Mouse (Mus musculus) hindbrain, embryonic 16.5 days (tissue): ENCODE data around the gene Cyp4f14. TPM values are rescaled to one million over a fixed set of nuclear protein-coding genes. Genes with fewer than 3 reads are reported as not detected.

Experiments used
- ATAC-seq: fragments of 200-750 bp; cut with Nextera tagmentation; 2 replicates; pipeline ENCODE4 v1.8.0; 2017; ENCODE audit warnings: moderate TSS enrichment, moderate library complexity
- H3K27ac ChIP-seq: fragments of 300-500 bp; sonication (generic); 2 replicates; pipeline ENCODE4 v1.5.1; 2014; ENCODE audit warnings: low read depth, mild to moderate bottlenecking, control low read depth, low read length, moderate library complexity
- H3K27me3 ChIP-seq: fragments of 300-500 bp; sonication (generic); replicated peaks from 2 replicates; pipeline ENCODE4 v1.6.1; 2014; ENCODE audit warnings: low read length; ENCODE audit not compliant: control insufficient read depth, insufficient read depth
- H3K36me3 ChIP-seq: fragments of 300-500 bp; sonication (generic); 2 replicates; pipeline ENCODE4 v1.6.1; 2014; ENCODE audit warnings: mild to moderate bottlenecking, low read length, moderate library complexity, mixed read lengths; ENCODE audit not compliant: control insufficient read depth, insufficient read depth
- H3K4me1 ChIP-seq: fragments of 300-500 bp; sonication (generic); 2 replicates; pipeline ENCODE4 v1.6.1; 2014; ENCODE audit warnings: low read depth, low read length; ENCODE audit not compliant: control insufficient read depth, insufficient read depth
- H3K4me2 ChIP-seq: fragments of 300-500 bp; sonication (generic); 2 replicates; pipeline ENCODE4 v1.6.1; 2014; ENCODE audit warnings: mild to moderate bottlenecking, low read length, control low read depth, moderate library complexity
- H3K4me3 ChIP-seq: fragments of 300-500 bp; sonication (generic); 2 replicates; pipeline ENCODE4 v1.5.1; 2014; ENCODE audit warnings: mild to moderate bottlenecking, low read length, control low read depth, moderate library complexity
- H3K9ac ChIP-seq: fragments of 300-500 bp; sonication (generic); 2 replicates; pipeline ENCODE4 v1.6.1; 2014; ENCODE audit warnings: low read depth, mild to moderate bottlenecking, control low read depth, low read length, moderate library complexity
- H3K9me3 ChIP-seq: fragments of 300-500 bp; sonication (generic); 2 replicates; pipeline ENCODE4 v1.6.1; 2014; ENCODE audit warnings: mild to moderate bottlenecking, low read length, moderate library complexity; ENCODE audit not compliant: control insufficient read depth
- WGBS: fragments of 180-500 bp; shearing (Covaris S2); extraction: QIAGEN DNeasy Blood & Tissue Kit; methylation state at CpG from one replicate; pipeline ENCODE4 v1.1.7; 2014; 5-methylcytosine and 5-hydroxymethylcytosine counted together
- polyA plus RNA-seq: library from polyadenylated mRNA; unstranded; fragments of >200 nt; fragmentation: Nextera tagmentation; extraction: Ambion mirVana; gene quantifications from 2 replicates; pipeline ENCODE4 v1.2.1, GENCODE M21; 2015

Gene Cyp4f14
- polyA plus RNA-seq, 1 experiment from 2014 or later: not detected

DNA sequence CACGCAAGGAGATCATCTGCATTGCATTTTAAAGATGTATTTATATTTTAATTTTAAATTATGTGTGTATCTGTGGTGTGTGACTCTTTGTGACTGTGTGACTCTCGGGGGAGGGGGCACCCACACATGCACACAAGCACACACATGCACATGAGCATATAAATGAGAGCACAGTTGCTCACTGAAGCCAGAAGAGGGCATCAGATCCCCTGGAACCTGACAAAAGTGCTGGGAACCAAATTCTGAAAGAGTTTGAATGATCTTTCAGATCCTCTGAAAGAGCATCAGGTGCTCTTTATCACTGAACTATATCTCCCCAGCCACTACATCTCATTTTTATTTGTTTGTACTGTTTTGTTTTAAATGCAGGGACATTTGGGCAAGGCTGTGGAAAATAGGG, 12.7 kb downstream of the Cyp4f14 start:
- Histone ChIP-seq H3K9me3 (no peaks in the 10 kb centered on the region), H3K36me3 (no peaks in the 10 kb centered on the region), H3K9ac (no peak overlapping the region), H3K4me1 (no peaks in the 10 kb centered on the region), H3K27ac (no peak overlapping the region), H3K4me2 (no peak overlapping the region), H3K27me3 (peaks cover 2% of the 10 kb centered on the region; the same call in 1 of the 2 replicates), H3K4me3 (no peak overlapping the region)
- no peak for ATAC-seq
- 67% methylated on average over 2 of the region's 2 CpGs for WGBS

DNA sequence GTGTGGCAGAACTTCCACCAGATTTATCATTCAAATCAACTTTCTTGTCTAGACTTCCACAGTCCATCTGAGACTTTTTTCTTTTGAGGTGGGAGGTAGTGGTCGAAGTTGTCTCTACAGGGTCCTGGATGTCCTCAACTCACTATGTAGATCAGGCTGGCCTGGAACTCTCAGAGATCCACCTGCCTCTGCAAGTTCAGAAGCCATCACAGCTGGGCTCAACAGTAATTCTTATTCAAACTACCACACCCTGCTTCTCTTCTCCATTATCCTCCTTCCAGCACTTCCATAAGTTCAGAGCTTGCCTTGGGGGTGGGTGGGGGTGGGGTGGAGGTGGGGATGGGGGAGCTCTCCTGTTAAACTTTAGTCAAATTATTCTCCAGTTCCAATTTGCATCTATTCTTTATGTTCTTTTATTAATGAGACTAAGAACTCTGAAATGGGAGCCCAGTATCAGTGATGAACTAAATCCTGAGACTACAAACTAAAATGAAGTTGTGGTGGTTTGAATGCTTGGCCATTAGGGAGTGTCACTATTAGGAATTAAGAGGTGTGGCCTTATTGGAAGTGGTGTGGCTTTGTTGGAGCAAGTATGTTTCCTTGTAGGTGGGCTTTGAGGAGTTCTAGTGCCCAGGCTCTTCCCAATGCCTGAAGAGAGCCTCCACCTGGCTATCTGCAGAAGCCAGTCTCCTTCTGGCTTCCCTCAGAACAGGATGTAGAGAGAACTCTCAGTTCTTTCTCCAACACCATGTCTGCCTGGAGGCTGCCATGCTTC, 15.2 kb downstream of the Cyp4f14 start:
- no peaks in the 10 kb centered on the region for H3K36me3 ChIP-seq
- 79% methylated on average over 1 of the region's 1 CpGs for WGBS
- no peaks in the 10 kb centered on the region for H3K9me3 ChIP-seq
- H3K4me2 ChIP-seq: no peak overlapping the region
- H3K4me1 ChIP-seq: no peaks in the 10 kb centered on the region
- no peak for ATAC-seq
- no peaks in the 10 kb centered on the region for H3K27me3 ChIP-seq
- H3K27ac ChIP-seq: no peak overlapping the region
- no peak overlapping the region for H3K4me3 ChIP-seq
- H3K9ac ChIP-seq: no peak overlapping the region

DNA sequence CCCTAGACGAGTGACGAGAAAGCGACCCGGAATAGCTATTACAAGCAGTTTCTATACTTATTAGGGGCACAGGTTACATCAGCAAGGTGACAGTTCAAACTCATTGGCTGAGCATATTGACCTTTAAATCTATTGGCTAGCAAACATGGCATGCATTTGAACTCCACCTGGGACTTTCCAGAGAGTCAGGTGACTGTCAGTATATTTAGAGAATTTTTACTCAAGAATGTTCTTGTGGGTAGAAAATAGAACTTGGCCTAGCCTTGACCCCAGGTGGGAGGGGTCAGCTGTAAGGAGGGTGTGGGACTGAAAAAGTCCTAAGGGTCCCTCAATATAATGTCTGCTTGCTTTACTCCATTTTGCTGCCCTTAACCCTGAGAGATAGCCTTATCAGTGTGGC, 21.7 kb downstream of the Cyp4f14 start:
- no peak for ATAC-seq
- no peak overlapping the region for H3K9ac ChIP-seq
- peaks cover 3% of the 10 kb centered on the region for H3K4me1 ChIP-seq
- H3K36me3 ChIP-seq: no peaks in the 10 kb centered on the region
- no peak overlapping the region for H3K4me2 ChIP-seq
- 90% methylated on average over 4 of the region's 4 CpGs for WGBS
- H3K9me3 ChIP-seq: no peaks in the 10 kb centered on the region
- H3K4me3 ChIP-seq: no peak overlapping the region
- no peak overlapping the region for H3K27ac ChIP-seq
- no peaks in the 10 kb centered on the region for H3K27me3 ChIP-seq

DNA sequence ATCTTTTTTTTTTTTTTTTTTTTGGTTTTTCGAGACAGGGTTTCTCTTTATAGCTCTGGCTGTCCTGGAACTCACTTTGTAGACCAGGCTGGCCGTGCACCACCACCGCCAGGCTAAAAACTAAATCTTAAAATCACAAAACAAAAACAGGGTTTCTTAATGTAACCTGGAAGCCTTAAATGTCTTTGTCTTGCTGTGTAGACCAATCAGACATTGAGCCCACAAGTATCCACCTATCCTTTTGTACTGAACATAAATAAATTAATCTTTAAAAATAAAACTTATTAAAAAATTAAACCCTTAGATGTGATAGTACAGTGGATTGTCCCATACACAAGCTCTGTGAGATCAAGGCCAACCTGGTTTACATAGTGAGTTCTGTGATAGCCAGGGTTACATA, 23.2 kb downstream of the Cyp4f14 start:
- Histone ChIP-seq H3K36me3 (no peaks in the 10 kb centered on the region), H3K9ac (no peak overlapping the region), H3K27me3 (no peaks in the 10 kb centered on the region), H3K4me2 (no peak overlapping the region), H3K27ac (no peak overlapping the region), H3K4me1 (peaks cover 11% of the 10 kb centered on the region), H3K9me3 (no peaks in the 10 kb centered on the region), H3K4me3 (no peak overlapping the region)
- ATAC-seq: no peak
- WGBS: 89% methylated on average over 3 of the region's 3 CpGs

DNA sequence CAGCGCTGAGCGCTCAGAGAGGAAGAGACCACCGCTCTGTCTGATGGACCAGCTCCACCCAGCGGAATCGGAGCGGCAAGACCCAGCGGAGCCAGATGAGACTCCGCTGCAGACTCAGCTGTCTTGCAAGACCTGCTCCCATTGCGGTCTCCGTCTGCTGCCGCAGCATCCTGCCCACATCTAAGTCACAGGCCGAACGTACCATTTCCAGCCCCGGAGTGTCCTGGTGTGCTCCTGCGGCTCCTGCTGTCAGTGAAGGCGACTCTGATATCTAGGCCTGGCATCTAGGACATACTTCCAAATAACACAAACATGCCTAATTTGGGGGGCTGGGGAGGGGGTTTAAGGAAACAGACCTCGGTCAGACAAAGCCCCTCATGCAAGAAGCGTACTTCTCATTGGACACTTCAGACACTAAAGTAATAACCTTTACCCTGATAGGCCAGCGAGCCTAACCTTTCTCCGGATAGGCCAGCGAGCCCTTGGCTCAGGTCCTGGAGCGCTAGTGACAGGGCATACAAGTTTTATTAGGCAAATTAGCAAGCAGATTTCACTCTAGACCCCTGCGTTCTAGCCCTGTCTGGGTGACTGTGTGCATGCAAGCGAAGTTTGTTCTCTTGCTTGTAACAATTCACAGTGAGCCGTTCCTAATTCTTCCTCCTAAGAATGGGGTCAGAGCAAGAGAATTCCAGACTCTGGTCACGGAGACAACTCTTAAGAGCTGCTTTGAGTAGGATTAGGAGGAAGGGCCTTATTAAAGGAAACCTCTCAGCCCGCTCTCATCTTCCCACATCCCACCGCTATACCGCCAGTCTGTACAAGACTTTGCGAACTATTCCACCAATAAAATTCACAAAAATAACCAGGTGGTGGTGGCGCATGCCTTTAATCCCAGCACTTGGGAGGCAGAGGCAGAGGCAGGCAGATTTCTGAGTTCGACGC, 25.6 kb downstream of the Cyp4f14 start, which contains the start of gene Zfp870:
Zfp870 (minus strand) TSS at position 404 of the 942 bp plus-strand sequence.
- Histone ChIP-seq H3K9ac (peak within 1 kb of the TSS; percentile 74), H3K36me3 (no peaks in the 10 kb centered on the region; the same call in 1 of the 2 replicates)

DNA sequence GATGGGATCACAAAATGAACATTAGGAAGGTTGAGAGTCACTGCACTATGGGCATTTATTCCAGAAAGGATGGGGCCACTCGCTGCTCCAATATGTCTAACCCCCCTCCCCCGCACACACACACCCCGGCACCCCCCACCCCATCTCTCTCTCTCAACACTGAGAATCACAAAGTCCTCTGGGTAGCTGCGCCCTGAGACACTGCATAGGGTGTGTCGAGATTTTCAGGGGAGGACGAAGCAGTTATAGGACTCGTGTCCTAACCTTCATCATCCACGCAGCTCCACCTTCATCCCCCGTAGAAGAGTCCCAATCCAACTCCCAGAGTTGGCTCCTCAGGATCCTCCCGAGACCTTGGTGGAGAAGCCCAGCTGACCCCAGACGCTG, 26.3 kb downstream of the Cyp4f14 start:
- peak overlapping the region; percentile 57 for H3K4me3 ChIP-seq
- ATAC-seq: peak; percentile 57; the same call in 1 of the 2 replicates
- peak overlapping the region; percentile 74 for H3K9ac ChIP-seq
- H3K9me3 ChIP-seq: no peaks in the 10 kb centered on the region
- peak overlapping the region; percentile 69 for H3K4me2 ChIP-seq
- no peaks in the 10 kb centered on the region for H3K27me3 ChIP-seq
- no peaks in the 10 kb centered on the region; the same call in 1 of the 2 replicates for H3K36me3 ChIP-seq
- 5% methylated on average over 10 of the region's 11 CpGs for WGBS
- peak overlapping the region; percentile 68 for H3K27ac ChIP-seq
- H3K4me1 ChIP-seq: peaks cover 11% of the 10 kb centered on the region

More for the DNA sequence above, 25.6 kb downstream of the Cyp4f14 start, which contains the start of gene Zfp870:
- Histone ChIP-seq H3K4me2 (peak within 1 kb of the TSS; percentile 69), H3K27ac (peak within 1 kb of the TSS; percentile 68), H3K27me3 (no peaks in the 10 kb centered on the region), H3K4me1 (peaks cover 11% of the 10 kb centered on the region), H3K9me3 (no peaks in the 10 kb centered on the region), H3K4me3 (peak within 1 kb of the TSS; percentile 57)
- ATAC-seq: peak; percentile 99
- 12% methylated on average over 31 of the region's 33 CpGs for WGBS

DNA sequence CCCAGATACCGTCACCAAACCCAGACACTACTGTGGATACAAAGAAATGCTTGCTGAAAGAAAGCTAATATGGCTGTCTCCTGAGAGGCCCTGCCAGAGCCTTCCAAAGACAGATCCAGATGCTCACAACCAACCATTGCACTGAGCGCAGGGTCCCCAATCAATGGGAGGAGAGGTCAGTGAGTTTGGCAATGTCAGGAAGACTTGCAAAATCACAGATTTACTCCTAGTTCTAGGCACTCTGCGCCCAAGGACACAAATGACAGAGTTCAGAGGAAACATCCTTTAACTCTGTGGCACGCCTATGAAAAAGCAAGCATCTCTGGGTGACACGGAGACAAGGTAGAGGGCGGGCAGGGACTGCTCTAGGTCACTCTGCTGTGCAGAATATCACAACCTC, 27.5 kb downstream of the Cyp4f14 start:
- H3K4me1 ChIP-seq: peaks cover 11% of the 10 kb centered on the region
- no peak overlapping the region for H3K4me3 ChIP-seq
- WGBS: 96% methylated on average over 6 of the region's 6 CpGs
- H3K27ac ChIP-seq: no peak overlapping the region
- no peak overlapping the region; the same call in 1 of the 2 replicates for H3K4me2 ChIP-seq
- H3K36me3 ChIP-seq: peaks cover 6% of the 10 kb centered on the region
- no peaks in the 10 kb centered on the region for H3K27me3 ChIP-seq
- H3K9me3 ChIP-seq: no peaks in the 10 kb centered on the region
- ATAC-seq: no peak
- no peak overlapping the region for H3K9ac ChIP-seq

DNA sequence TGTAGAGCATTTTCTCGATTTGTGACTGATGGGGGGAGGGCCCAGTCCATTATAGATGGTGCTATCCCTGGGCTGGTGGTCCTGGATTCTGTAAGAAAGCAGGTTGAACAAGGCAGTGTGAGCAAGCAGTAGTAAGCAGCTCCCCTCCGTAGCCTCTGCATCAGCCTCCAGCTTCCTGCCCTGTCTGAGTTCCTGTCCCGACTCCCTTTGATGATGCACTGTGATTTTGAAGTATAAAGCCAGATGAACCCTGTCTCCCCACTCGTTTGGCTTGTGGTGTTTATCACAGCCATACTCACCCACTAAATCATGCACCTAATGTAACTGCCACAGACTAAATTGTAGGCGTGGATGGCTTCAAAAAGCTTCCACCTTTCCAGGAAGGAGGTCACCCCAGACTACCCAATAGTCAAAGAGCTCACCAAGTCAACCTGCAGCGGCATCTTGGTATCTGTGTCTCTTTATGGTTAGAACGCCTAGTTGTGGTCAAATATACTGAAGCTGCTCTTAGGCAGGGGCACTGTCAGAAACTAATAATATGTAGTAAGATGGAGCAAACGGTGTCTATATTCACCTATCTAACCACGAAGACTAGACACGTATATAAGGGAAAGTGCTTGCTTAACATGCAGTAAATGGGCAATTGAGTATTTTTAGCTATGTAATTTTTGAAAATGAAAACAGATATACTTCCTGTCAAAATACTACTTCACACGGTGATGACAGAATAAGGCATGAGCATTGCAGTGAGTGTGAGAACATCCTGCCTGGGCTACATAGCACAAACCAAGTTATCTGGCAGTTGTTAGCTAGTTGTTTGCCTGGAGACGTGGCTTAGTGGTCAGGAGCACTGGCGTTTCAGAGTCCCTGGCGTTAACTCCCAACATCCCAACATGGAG, 36.6 kb downstream of the Cyp4f14 start:
- H3K9ac ChIP-seq: no peak overlapping the region
- 93% methylated on average over 14 of the region's 14 CpGs for WGBS
- H3K4me3 ChIP-seq: no peak overlapping the region
- H3K27ac ChIP-seq: no peak overlapping the region
- no peaks in the 10 kb centered on the region for H3K9me3 ChIP-seq
- H3K4me1 ChIP-seq: no peaks in the 10 kb centered on the region
- no peaks in the 10 kb centered on the region for H3K27me3 ChIP-seq
- H3K4me2 ChIP-seq: no peak overlapping the region
- ATAC-seq: no peak
- H3K36me3 ChIP-seq: peaks cover 35% of the 10 kb centered on the region
